Mouse (Mus musculus) adrenal gland, postnatal 10 days (tissue): Measurements from ENCODE around the gene Ngdn. TPM values are rescaled to one million over a fixed set of nuclear protein-coding genes. Genes with fewer than 3 reads are reported as not detected.

Experiments used
- microRNA-seq: library from miRNA; unstranded; fragments of <30 nt; microRNA quantifications from one replicate; pipeline ENCODE4 v1.2.0, GENCODE M21; 2021
- total RNA-seq, 2 experiments: library from RNA; stranded (reverse); gene quantifications; 2 replicates each; pipeline ENCODE4 v1.2.3; 2021

Gene Ngdn
- total RNA-seq, 2 experiments from 2014 or later, result 32.9 to 38.1 TPM

Small RNA genes within 50 kb of the gene (microRNA-seq; reads per million reads assigned to microRNA genes)
- 8.8 reads per million, percentile 14 among the genes with 10 or more reads in this experiment for gene Mir208b

Other genes with a start within 250 kb of the Ngdn start
- 10 to 100 TPM; 29.4 to 30.6 TPM for gene Slc7a8, start 233.5 kb upstream of the Ngdn start, total RNA-seq
- gene Rnf212b, start 201.3 kb upstream of the Ngdn start, total RNA-seq, result under 1 TPM in 1 of 2 experiments, not detected in 1; 0.87 TPM
- 10 to 100 TPM; 12.2 to 18.1 TPM for gene Homez, start 144.5 kb upstream of the Ngdn start, total RNA-seq
- gene Ppp1r3e, start 137.9 kb upstream of the Ngdn start, total RNA-seq, result 10 to 100 TPM; 11.2 to 16.6 TPM
- gene Bcl2l2, start 132.1 kb upstream of the Ngdn start, total RNA-seq, result 10 to 100 TPM; 39.3 to 44.2 TPM
- gene Gm20521, start 132.0 kb upstream of the Ngdn start, total RNA-seq, result 1 to 10 TPM; 1.2 to 7.1 TPM
- 100 to 1,000 TPM; 159 to 198 TPM for gene Pabpn1, start 123.0 kb upstream of the Ngdn start, total RNA-seq
- 10 to 100 TPM; 29.8 to 37.2 TPM for gene Slc22a17, start 102.3 kb upstream of the Ngdn start, total RNA-seq
- 1 to 10 TPM; 7.4 to 9.9 TPM for gene Efs, start 89.3 kb upstream of the Ngdn start, total RNA-seq
- gene Il25, start 82.8 kb upstream of the Ngdn start, total RNA-seq, result not detected
- 1 to 10 TPM; 1.3 to 2.6 TPM for gene Cmtm5, start 79.2 kb upstream of the Ngdn start, total RNA-seq
- 10 to 100 TPM in 1 of 2 experiments, 1 to 10 TPM in 1; 5.1 to 22.1 TPM for gene Myh6, start 48.5 kb upstream of the Ngdn start, total RNA-seq
- not detected for gene Gm17428, start 38.5 kb upstream of the Ngdn start, total RNA-seq
- gene Myh7, start 20.8 kb upstream of the Ngdn start, total RNA-seq, result 100 to 1,000 TPM in 1 of 2 experiments, 10 to 100 TPM in 1; 24.9 to 114 TPM
- 1 to 10 TPM; 5.2 to 9.9 TPM for gene Zfhx2, start 76.9 kb downstream of the Ngdn start, total RNA-seq
- gene Thtpa, start 79.3 kb downstream of the Ngdn start, total RNA-seq, result 10 to 100 TPM; 13.2 to 17.5 TPM
- 10 to 100 TPM; 20.0 to 31.3 TPM for gene Ap1g2, start 91.1 kb downstream of the Ngdn start, total RNA-seq
- 1 to 10 TPM; 4.3 to 7.5 TPM for gene Jph4, start 101.5 kb downstream of the Ngdn start, total RNA-seq
- gene Dhrs2, start 206.6 kb downstream of the Ngdn start, total RNA-seq, result under 1 TPM in 1 of 2 experiments, not detected in 1; 0.24 TPM